Mouse (Mus musculus) hematopoietic multipotent progenitor cell, adult 10-12 weeks (in vitro differentiated cells): ENCODE data around the gene Ralb. TPM values are rescaled to one million over a fixed set of nuclear protein-coding genes. Genes with fewer than 3 reads are reported as not detected.

Experiments used
- polyA plus RNA-seq: library from polyadenylated mRNA; stranded (reverse); fragments of >175 nt; gene quantifications from 2 replicates; pipeline ENCODE4 v1.2.3, GENCODE M21; 2012; ENCODE audit warnings: low replicate concordance

The Ralb gene
- 16.0 and 26.2 TPM in 2 replicates for polyA plus RNA-seq

DNA sequence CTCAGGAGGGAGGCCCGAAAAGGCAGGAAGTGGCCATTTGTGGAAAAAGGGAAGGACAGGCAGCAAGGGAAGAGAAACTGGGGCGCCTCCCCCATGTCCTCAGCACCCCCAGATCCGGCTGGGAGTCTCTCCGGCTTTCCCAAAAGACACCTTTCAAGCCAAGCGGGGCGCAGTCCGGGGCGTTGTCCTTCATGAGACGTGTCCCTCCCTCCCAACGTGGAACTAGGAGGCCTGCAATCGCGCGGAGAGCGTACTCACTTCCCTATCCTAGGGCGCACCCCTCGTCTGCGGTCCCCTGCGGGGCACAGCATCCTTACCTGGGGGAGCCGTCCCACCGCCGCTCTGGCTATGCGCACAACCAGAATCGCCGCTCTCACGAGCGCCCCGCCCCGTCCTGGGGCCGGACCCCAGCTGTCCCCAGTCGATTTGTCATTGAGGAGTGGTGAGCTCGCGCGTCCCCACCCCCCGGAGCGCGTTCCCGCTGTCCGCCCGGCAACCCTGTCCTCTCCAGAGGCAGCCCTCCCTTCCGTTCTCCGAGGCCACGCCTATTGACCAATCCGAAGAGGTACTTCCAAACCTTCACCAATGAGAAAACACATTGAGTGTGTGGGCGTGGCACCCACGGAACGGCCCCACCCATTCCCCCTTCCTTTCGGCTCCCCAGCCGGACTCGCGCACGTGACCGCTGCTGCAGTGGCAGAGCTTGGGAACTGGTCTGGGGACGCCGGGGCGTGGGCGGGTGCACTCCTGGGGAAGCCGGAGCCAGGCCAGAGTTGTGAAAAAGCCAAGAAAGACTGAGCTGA, at the start of gene Ralb:
Ralb (minus strand) TSS at position 535 of the 803 bp plus-strand sequence.

DNA sequence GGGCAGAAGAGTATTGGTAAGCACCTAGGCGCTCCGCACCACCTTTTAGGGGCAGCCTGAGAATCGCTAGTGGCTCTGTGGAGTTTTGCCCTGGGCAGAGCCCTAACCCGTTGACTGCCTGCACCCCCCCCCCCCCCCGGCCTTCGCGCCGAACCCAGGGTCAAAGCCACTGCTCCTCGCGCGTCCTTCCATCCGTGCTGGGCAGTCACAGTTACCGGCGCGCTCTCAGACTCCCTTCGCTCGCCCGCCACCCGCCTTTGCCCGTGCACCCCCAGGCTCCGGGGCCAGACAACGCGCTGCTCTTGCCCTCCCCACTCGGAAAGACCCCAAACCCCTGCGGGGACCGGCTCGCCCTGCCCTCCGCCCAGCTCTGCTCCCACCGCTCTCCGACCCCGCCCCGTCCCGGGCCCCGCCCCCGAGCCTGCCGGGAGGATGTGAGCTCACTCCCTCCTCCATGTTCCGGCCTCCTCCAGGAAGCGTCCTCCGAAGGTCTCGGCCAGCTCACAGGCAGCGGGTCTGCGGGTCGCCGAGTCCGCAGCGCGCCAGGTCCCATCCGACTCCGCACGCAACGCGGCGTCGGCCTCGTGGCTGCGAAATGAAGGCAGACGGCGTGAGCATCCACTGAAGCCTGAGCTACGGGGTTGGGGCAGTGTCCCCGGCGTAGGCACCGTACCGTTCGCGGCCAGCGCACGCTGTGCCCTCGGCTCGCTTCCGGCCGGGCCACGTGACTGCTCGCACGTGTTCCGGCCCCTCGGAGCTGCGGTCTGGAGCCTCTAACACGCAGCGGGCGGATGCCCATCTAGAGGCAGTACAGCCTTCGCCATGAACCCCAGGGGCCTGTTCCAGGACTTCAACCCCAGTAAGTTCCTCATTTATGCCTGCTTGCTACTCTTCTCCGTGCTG, 21.3 kb upstream of the Ralb start, which contains the start of gene Tmem185b:
Tmem185b (plus strand) TSS at position 472 of the 903 bp plus-strand sequence.

DNA sequence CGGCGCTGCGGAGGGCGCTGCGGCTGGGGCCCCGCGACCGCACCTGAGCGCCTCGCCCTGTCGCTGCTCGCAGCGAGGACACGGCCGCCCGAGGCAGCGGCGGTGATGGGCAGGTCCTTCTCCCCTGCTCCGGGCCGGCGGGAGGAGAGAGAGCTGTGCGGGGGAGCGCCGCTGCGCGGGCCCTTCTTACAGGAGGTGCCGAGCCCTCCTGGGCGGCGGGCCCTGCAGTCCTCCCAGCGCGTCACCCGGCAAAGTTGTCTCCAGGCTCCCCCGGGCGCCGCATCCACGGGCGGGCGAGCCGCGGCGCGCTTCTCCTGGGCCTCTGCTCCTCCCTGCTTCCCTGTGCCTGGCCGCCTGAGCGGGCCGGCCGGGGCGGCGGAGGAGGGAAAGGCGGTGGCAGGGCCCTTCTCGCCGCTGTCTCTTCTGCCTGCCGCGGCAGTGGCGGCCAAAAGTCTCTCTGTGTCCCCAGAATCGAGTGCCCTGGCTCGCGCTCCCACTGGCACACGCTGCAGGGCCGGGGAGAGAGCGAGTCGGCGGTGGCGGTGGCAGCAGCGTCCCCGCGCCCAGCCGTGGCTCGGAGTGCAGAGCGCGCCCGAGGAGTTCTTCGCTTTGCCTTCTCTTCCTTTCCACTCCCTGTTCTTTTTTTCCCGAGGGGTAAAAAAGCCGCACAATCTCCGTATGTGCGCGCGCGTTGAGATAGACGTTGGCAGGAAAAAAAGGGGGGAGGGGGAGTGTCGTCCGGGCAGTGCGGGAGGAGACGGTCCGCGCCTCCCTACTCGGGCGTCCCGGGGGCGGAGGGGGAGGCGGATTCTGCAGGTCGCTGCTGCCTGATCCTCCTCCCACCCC, 82.8 kb downstream of the Ralb start, which contains the start of gene Inhbb:
Inhbb (minus strand) TSS at position 673 of the 846 bp plus-strand sequence.

Other genes starting within 250 kb of the Ralb start
- gene Inhbb, start 82.5 kb downstream of the Ralb start, polyA plus RNA-seq, result 0.04 and 0.27 TPM in 2 replicates
- gene Tmem185b, start 21.4 kb upstream of the Ralb start, polyA plus RNA-seq, result 29.5 and 117 TPM in 2 replicates
- gene Epb41l5, start 144.2 kb upstream of the Ralb start, polyA plus RNA-seq, result 0.11 and 0.14 TPM in 2 replicates